ENCODE assay signal across 8 mouse cellular contexts in genomic region chr7:143757027-143757390, GRCm38 (mm10). TPM values are rescaled to one million over a fixed set of nuclear protein-coding genes. Genes with fewer than 3 reads are reported as not detected.
DNase-seq lines count a peak whose midpoint lies in the region; ATAC-seq and TF ChIP-seq lines count a peak whose summit lies in the region.

No protein-coding gene starts in this region.

- peak; percentile 84 for ATAC-seq in embryonic facial prominence, embryonic 11.5 days (replicated peaks; ENCODE audit: insufficient number of reproducible peaks, low FRiP score, low TSS enrichment, low read depth)
- peak; percentile 80 for ATAC-seq in liver, embryonic 11.5 days (replicated peaks; ENCODE audit: low FRiP score)
- ATAC-seq in stomach, embryonic 16.5 days (ENCODE audit: insufficient read depth, low FRiP score), result peak; percentile 82

- H3K9ac ChIP-seq in embryonic facial prominence, embryonic 11.5 days (replicated peaks; ENCODE audit: low read length), result peak overlapping the region; percentile 47
- no peak overlapping the region for H3K9ac ChIP-seq in liver, embryonic 11.5 days (ENCODE audit: low read depth, low read length)
- peak overlapping the region; percentile 62 for H3K9ac ChIP-seq in stomach, embryonic 16.5 days (ENCODE audit: low read length)

- no peak overlapping the region for H3K27ac ChIP-seq in embryonic facial prominence, embryonic 11.5 days (replicated peaks; ENCODE audit: low read depth, low read length)
- no peak overlapping the region for H3K27ac ChIP-seq in liver, embryonic 11.5 days (ENCODE audit: low read depth, low read length)
- H3K27ac ChIP-seq in stomach, embryonic 16.5 days (ENCODE audit: low read length), result no peak overlapping the region

- H3K4me3 ChIP-seq in embryonic facial prominence, embryonic 11.5 days (ENCODE audit: low read depth, low read length), result peak overlapping the region; percentile 29
- H3K4me3 ChIP-seq in liver, embryonic 11.5 days (ENCODE audit: low read depth, low read length), result peak overlapping the region; percentile 33
- peak overlapping the region; percentile 13 for H3K4me3 ChIP-seq in myocyte
- peak overlapping the region; percentile 45 for H3K4me3 ChIP-seq in stomach, embryonic 16.5 days (replicated peaks; ENCODE audit: low read length)

- no peaks in the 10 kb centered on the region for H3K36me3 ChIP-seq in embryonic facial prominence, embryonic 11.5 days (replicated peaks; ENCODE audit: control insufficient read depth, insufficient read depth, low read depth, low read length)
- no peaks in the 10 kb centered on the region for H3K36me3 ChIP-seq in liver, embryonic 11.5 days (ENCODE audit: control insufficient read depth, insufficient read depth, low read length)
- H3K36me3 ChIP-seq in myocyte (ENCODE audit: control insufficient read depth, insufficient read depth), result no peaks in the 10 kb centered on the region
- no peaks in the 10 kb centered on the region for H3K36me3 ChIP-seq in stomach, embryonic 16.5 days (ENCODE audit: control insufficient read depth, insufficient read depth, low read length)

- 6% methylated on average over 15 of the region's 15 CpGs for WGBS in embryonic facial prominence, embryonic 11.5 days
- 4% methylated on average over 15 of the region's 15 CpGs for WGBS in liver, embryonic 11.5 days
- WGBS in stomach, embryonic 16.5 days, result 2% methylated on average over 15 of the region's 15 CpGs

- H3K4me1 ChIP-seq in embryonic facial prominence, embryonic 11.5 days (ENCODE audit: control insufficient read depth, insufficient read depth, low read length), result no peaks in the 10 kb centered on the region; the same call in 1 of the 2 replicates
- no peaks in the 10 kb centered on the region; the same call in 1 of the 2 replicates for H3K4me1 ChIP-seq in liver, embryonic 11.5 days (replicated peaks; ENCODE audit: control insufficient read depth, insufficient read depth, low read length)
- peaks cover 4% of the 10 kb centered on the region; the same call in 1 of the 2 replicates for H3K4me1 ChIP-seq in stomach, embryonic 16.5 days (ENCODE audit: control insufficient read depth, insufficient read depth, low read length)

- peak; percentile 83 for TF ChIP-seq POLR2A in myocyte (IDR thresholded peaks at IDR 0.05; ENCODE audit: insufficient read length, low read depth)

- H3K79me2 ChIP-seq in myocyte (ENCODE audit: control insufficient read depth, insufficient read depth), result no peaks in the 10 kb centered on the region

- peaks cover 5% of the 10 kb centered on the region; the same call in 1 of the 2 replicates for H3K27me3 ChIP-seq in embryonic facial prominence, embryonic 11.5 days (ENCODE audit: control insufficient read depth, insufficient read depth, low read length)
- peaks cover 24% of the 10 kb centered on the region for H3K27me3 ChIP-seq in liver, embryonic 11.5 days (replicated peaks; ENCODE audit: control insufficient read depth, insufficient read depth, low read length)
- no peaks in the 10 kb centered on the region for H3K27me3 ChIP-seq in myocyte (ENCODE audit: control insufficient read depth, insufficient read depth, insufficient read length)
- H3K27me3 ChIP-seq in stomach, embryonic 16.5 days (ENCODE audit: control insufficient read depth, insufficient read depth, low read length), result no peaks in the 10 kb centered on the region

- H3ac ChIP-seq in myocyte (ENCODE audit: control insufficient read depth, insufficient read length), result no peak overlapping the region

- DNase-seq in 416B (ENCODE audit: low read depth), result peak; percentile 87
- peak; percentile 85 for DNase-seq in adrenal gland, postnatal 10 days
- DNase-seq in embryonic facial prominence, embryonic 11.5 days (ENCODE audit: low spot score), result peak; percentile 88
- DNase-seq in heart, adult 9 months (ENCODE audit: low spot score in 2 of 2), result peak; percentile 77
- peak; percentile 84 for DNase-seq in kidney, adult 9 months
- peak; percentile 65 for DNase-seq in liver, embryonic 11.5 days (ENCODE audit: low spot score)

- H3K9me3 ChIP-seq in embryonic facial prominence, embryonic 11.5 days (replicated peaks; ENCODE audit: control insufficient read depth, low read length), result no peaks in the 10 kb centered on the region
- H3K9me3 ChIP-seq in liver, embryonic 11.5 days (ENCODE audit: control insufficient read depth, low read length), result no peaks in the 10 kb centered on the region
- no peaks in the 10 kb centered on the region for H3K9me3 ChIP-seq in stomach, embryonic 16.5 days (replicated peaks; ENCODE audit: control insufficient read depth, low read length)

- H3K4me2 ChIP-seq in embryonic facial prominence, embryonic 11.5 days (ENCODE audit: low read depth, low read length), result peak overlapping the region; percentile 70
- H3K4me2 ChIP-seq in liver, embryonic 11.5 days, result peak overlapping the region; percentile 70
- peak overlapping the region; percentile 90 for H3K4me2 ChIP-seq in myocyte (ENCODE audit: low read depth)
- peak overlapping the region; percentile 81 for H3K4me2 ChIP-seq in stomach, embryonic 16.5 days (ENCODE audit: low read depth, low read length)

TF ChIP-seq in myocyte, 11 proteins besides CTCF, POLR2A, EP300 and RAD21:
- no peak for TF ChIP-seq CEBPB (IDR thresholded peaks at IDR 0.05; ENCODE audit: insufficient read depth, poor library complexity, severe bottlenecking)
- TF ChIP-seq POLR2AphosphoS2 (IDR thresholded peaks at IDR 0.05; ENCODE audit: insufficient read length, low read depth), result peak; percentile 59
- TF ChIP-seq MYOG (IDR thresholded peaks at IDR 0.05; ENCODE audit: control insufficient read depth in 1 of 3, insufficient read depth in 1 of 3, insufficient read length in 2 of 3, low read depth in 2 of 3), result peak in 1 of 3 experiments; percentile 13
TF ChIP-seq in myocyte: peak in this region for 2.

RNA-seq across cellular contexts. Expression of gene Osbpl5, which starts 0.2 kb away (rescaled TPM):
- 10 to 100 TPM; 30.1 to 34.0 TPM for total RNA-seq in adrenal gland, postnatal 10 days (2021)
- 11.9 and 13.9 TPM in 2 replicates for polyA plus RNA-seq in embryonic facial prominence, embryonic 11.5 days (2014; fragmentation: Nextera tagmentation; extraction: Ambion mirVana)
- polyA plus RNA-seq in liver, embryonic 11.5 days (2014; fragmentation: Nextera tagmentation; extraction: Ambion mirVana), result 8.3 and 8.9 TPM in 2 replicates
- 49.6 TPM for polyA plus RNA-seq in myocyte (2012; fragmentation: generic; extraction: Trizol)
- polyA plus RNA-seq in stomach, embryonic 16.5 days (2015; fragmentation: Nextera tagmentation; extraction: Ambion mirVana), result 43.5 and 52.2 TPM in 2 replicates

RNA-seq across cellular contexts. Expression of gene Mrgprg, which starts 9.8 kb away (rescaled TPM):
- under 1 TPM; 0.18 to 0.58 TPM for total RNA-seq in adrenal gland, postnatal 10 days (2021)
- not detected in 2 replicates for polyA plus RNA-seq in embryonic facial prominence, embryonic 11.5 days (2014; fragmentation: Nextera tagmentation; extraction: Ambion mirVana)
- polyA plus RNA-seq in liver, embryonic 11.5 days (2014; fragmentation: Nextera tagmentation; extraction: Ambion mirVana), result not detected in 2 replicates
- not detected for polyA plus RNA-seq in myocyte (2012; fragmentation: generic; extraction: Trizol)
- not detected in 2 replicates for polyA plus RNA-seq in stomach, embryonic 16.5 days (2015; fragmentation: Nextera tagmentation; extraction: Ambion mirVana)

RNA-seq across cellular contexts. Expression of gene Mrgpre, which starts 27.3 kb away (rescaled TPM):
- 1 to 10 TPM; 2.6 to 3.0 TPM for total RNA-seq in adrenal gland, postnatal 10 days (2021)
- 1.4 and 1.7 TPM in 2 replicates for polyA plus RNA-seq in embryonic facial prominence, embryonic 11.5 days (2014; fragmentation: Nextera tagmentation; extraction: Ambion mirVana)
- polyA plus RNA-seq in liver, embryonic 11.5 days (2014; fragmentation: Nextera tagmentation; extraction: Ambion mirVana), result 0.59 and 0.86 TPM in 2 replicates
- polyA plus RNA-seq in myocyte (2012; fragmentation: generic; extraction: Trizol), result 1.9 TPM
- polyA plus RNA-seq in stomach, embryonic 16.5 days (2015; fragmentation: Nextera tagmentation; extraction: Ambion mirVana), result 0.98 and 1.6 TPM in 2 replicates
